Mouse (Mus musculus): Measurements from ENCODE around the gene Ccnyl1. TPM values are rescaled to one million over a fixed set of nuclear protein-coding genes. Genes with fewer than 3 reads are reported as not detected.

The Ccnyl1 gene
- 47.6 and 81.3 TPM in 2 replicates for polyA plus RNA-seq (2012)

DNA sequence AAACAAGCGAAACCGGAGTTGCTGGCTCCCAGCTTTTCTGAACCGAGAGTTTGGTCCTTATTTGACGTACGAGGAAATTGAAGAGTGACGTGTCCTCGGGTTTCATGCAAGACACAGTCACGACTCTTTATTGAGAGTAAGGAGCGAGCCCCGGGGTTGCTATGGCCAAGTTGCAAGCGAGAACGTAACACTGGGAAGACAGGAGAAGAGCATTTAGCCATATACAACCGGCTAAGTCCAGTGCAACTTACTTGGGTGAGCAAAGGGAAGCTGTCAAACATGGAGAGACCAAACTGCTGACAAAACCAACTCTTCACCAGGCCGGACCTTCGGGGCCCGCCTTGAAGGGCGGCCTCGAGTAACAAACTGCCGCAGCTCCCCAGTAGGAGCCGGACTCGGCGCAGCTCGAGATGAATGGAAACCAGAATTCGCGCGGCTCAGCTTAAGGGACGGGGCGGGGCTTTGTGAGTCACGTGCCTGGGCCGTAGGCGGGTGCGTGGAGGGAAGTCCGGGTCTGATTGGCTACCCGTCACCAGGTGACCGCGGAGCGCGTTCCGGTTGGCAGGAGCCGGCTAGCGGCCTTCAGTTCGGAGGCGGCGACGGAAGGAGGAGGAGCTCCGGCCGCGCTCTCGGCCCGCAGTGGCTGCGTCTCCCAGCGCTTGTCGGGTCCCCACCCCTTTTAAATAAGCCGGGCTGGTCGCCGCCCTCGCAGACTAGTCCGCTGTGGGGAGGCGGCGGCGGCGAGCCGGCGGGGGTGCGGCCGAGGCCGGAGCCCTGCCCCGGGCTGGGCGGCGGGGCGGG, at the start of gene Ccnyl1:
Gene Ccnyl1 (plus strand): TSS at position 243 of the 801 bp plus-strand sequence.
- no peak for TF ChIP-seq GATA1 (IDR thresholded peaks at IDR 0.05; ENCODE audit: low read length)

DNA sequence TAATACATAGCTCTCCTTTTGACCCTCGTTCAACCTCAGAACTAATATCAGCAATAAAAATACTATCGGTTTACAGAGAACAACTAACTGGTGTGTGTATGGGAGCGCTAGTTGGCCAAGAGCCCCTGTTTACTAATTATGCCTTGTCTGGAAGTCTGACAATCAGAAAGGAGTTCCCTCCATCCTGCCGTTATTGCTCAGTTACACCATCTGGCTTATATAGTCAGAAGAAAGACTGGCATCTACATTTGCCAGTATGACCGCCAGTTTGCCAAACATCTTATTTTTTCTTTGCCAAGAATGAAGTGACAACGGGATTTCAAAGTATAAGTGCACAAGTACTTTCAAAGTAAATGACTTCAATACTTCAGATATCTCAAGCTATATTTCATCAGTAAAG, 49.2 kb upstream of the Ccnyl1 start:
- TF ChIP-seq GATA1 (IDR thresholded peaks at IDR 0.05; ENCODE audit: low read length): no peak

DNA sequence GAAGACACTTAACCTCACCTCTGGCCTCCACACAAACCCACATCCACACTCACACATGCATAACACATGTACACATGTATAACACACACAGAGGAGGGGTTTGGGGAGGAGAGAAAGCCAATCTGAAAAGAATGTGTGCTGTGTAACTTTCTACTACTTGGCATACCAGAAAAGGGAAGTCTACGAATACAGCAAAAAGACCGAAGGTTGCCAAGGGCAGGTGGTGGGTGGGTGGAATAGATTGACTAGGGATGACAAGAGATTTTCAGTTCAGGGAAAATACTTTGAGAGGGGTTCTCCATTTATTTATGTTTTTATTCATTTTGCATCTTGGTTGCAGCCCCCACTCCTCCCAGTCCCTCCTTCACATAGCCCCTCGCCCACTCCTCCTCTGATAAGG, 45.7 kb upstream of the Ccnyl1 start:
- TF ChIP-seq GATA1 (IDR thresholded peaks at IDR 0.05; ENCODE audit: low read length): no peak

DNA sequence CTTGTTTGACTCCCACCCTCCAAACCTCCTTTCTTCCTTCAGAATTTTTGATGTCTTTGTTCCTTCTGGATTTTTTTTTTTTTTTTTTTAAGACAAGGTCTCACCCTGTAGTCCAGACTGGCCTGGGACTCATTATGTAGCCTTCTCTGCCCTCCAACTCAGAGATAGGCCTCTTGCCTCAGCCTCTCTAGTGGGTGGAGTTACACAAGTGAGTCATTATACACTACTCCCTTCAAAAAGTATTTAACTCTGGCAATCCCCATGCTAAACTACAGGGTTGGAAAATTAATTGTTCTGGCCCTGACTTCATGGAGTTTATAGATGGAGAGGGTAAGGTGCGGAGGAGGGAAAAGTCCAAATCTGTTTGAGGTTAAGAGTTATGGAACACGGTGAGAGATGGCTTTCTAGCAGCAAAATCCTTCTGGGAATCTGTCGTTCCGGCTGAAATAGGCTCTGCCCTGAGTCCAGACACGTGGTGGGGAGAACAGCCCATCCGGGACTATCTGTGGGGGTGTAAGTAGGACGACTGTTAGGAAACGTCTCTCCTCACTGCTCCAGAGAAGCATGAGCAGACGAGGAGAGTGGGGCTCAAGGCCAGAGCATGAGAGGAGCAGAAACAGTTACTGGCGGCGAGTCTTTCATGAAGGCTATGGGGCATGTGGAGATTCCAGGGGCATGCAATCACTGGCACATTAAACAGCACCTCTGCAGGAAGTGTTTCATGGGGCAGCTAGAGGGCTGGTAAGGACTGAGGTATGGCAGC, 40.7 kb upstream of the Ccnyl1 start:
- TF ChIP-seq GATA1 (IDR thresholded peaks at IDR 0.05; ENCODE audit: low read length): no peak

DNA sequence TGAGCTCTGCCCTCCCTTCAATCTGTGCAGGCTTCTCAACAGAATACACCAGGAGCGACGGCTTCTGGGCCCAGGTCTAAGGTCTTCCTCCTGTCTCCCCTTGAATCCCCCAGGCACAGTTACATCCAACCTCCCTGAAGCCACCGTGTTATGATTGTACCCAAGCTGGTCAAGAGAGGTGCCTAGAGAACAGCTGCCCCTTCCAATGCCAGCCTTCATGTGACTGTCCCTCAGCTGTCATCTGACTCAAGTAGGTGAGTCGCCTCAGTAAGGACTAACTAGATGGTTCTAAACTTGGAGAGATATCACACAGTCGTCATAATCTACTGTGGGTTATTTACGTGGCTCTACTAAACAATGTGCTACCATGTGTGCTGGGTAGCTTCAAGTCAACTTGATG, 36.6 kb upstream of the Ccnyl1 start:
- TF ChIP-seq GATA1 (IDR thresholded peaks at IDR 0.05; ENCODE audit: low read length): no peak

DNA sequence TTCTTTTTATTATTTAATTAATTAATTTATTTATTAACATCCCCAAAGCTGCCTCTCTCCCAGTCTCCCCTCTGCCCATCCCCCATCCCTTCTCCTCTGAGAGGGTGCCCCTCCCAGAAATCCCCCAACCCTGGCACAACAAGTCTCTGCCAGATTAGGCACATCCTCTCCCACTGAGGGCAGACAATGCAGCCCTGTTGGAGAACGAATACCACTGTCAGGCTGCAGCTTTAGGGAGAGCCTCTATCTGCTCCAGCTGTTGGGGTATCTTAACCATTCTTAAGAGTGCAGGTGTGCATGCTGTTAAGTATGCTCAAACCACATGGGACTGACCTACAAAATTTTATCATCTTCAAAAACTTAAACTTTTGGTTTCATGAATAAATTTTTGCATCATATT, 34.8 kb upstream of the Ccnyl1 start:
- no peak for TF ChIP-seq GATA1 (IDR thresholded peaks at IDR 0.05; ENCODE audit: low read length)

DNA sequence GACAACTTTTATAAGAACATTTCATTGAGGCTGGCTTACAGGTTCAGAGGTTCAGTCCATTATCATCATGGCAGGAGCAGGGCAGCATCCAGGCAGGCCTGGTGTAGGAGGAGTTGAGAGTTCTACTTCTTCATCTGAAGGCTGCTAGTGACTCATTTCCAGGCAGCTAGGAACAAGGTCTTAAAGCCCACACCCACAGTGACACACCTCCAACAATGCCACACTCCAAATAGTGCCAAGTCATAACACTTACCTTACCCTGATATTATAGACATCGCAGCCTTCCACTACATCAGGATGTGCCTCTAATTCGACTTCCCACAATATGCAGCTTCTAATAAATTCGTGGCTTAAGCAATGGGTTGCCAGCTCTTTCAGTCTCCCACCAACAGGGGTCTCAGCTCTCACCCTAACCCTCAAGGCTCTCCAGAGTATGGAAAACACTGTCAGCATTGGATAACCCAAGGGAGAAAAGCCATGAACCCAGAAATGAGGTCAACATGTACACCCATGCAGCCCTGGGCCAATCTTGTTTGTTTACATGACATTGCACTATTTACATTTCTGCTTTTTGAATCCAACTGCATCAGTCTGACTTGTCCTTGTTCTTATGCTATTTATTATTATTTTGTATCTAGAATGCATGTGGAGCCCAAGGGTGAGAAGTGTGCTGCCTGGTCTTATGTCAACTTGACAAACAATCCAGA, 33.7 kb upstream of the Ccnyl1 start:
- no peak for TF ChIP-seq GATA1 (IDR thresholded peaks at IDR 0.05; ENCODE audit: low read length)

DNA sequence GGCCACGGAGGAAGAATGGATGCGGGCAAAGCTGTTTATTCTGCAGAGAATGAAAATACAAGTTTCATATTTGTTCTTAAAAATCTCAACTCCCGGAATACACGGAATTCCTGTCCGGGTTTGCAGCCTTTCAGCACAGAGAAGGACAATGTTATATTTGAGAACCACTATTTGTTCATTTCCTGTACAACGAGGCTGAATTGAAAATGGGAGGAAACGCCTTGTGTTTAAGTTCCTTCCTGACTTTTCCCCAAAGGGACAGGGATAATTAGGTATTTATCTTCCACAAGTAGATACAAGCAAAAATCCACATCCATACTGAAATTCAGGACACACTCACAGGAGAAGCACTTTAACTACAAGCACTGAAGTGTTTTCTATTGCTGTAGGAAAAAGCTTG, 31.4 kb upstream of the Ccnyl1 start:
- no peak for TF ChIP-seq GATA1 (IDR thresholded peaks at IDR 0.05; ENCODE audit: low read length)

DNA sequence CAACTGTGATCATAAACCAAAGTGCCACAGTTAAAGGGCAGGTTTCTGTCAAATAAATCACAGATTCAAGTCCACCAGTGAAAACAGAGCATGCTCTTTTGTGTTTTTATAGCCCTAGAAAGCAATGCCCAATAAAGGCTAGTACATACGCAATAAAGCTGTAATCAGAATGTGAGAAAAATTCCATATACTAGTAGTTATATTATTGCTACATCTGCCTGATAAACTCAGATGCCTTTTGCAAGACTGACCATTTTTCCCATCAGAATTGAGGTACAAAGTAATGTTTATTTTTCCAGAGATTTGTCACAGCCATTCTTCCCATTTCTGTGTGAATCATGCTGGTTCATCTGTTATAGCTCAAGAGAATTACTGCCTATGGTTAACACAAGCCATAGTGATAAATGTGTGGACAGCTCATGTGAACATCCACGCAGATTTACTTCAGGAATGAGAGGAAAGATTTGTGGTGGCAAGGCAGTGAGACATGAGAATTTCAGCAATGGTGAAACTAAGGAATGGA, 23.1 kb upstream of the Ccnyl1 start:
- TF ChIP-seq GATA1 (IDR thresholded peaks at IDR 0.05; ENCODE audit: low read length): no peak

DNA sequence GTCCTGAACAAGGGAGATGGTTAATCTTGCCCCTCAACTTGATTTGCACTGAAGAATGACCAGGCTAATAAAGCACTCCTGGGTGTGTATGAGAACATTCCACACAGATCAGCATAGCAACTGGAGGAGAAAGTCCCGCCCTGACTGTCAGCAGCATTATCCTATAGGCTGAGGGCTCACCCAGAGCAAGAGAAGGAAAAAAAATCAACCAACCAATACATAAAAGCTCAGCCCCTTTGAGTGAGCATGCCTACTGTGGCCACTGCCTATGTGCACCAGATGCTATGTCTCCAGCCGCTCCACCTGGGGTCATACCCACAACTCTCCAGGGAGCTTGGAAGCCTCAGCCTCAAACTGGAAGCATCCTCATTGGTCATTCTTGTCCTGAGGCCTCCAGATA, 20.8 kb upstream of the Ccnyl1 start:
- TF ChIP-seq GATA1 (IDR thresholded peaks at IDR 0.05; ENCODE audit: low read length): no peak

DNA sequence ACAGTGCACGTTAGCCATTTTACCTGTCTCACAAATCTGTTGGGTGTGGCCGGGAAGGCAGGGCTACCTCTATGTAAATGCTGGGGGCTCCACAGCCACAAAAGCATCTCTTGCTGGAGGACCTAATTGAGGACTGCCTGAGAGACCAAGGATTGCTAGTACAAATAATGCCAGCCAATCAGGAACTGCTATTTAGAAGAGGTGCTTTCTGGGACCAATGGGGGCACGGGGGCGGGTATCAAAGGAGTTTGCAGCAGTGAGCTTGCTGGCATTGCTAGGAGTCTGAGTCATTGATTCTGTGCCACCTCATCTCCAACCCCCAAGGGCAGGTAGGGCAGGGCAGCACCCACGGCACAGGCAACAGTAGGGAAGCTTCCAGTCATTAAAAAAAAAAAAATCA, 16.3 kb upstream of the Ccnyl1 start:
- TF ChIP-seq GATA1 (IDR thresholded peaks at IDR 0.05; ENCODE audit: low read length): no peak

DNA sequence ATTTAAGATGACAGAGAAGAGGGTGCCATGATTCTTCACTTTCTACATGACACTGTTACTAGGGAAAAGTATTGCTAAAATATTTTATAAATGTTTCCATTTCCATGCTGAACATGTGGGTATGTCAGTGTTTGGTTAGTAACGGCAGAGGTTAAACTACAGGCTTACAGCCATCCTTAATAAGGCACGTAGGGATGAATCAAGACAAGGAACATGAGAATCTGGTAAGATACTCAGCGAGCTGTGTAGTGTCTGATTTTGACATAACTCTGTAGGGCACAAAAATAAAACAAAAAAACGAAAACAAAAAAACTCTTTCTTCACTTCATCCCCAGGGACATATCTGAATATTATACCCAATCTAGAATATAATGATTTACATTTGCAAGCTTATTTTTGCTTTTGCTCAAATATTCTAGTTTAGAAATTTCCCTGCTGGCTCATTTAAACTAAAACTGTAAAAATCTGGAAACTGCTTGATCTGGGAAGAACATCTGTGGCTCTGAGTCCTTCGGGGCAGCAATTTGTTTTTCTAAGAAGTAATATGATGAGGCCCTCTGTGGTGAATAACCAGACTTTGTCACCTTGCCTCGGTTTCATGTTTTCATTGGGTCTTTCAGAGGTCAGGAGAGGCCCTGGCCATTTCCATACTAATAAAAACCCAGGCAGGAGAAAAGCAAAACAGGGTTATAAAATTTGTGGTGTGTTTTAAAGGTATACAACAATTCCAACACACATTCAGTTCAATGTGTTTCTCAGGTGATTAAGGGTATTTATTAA, 14.0 kb upstream of the Ccnyl1 start:
- TF ChIP-seq GATA1 (IDR thresholded peaks at IDR 0.05; ENCODE audit: low read length): no peak

DNA sequence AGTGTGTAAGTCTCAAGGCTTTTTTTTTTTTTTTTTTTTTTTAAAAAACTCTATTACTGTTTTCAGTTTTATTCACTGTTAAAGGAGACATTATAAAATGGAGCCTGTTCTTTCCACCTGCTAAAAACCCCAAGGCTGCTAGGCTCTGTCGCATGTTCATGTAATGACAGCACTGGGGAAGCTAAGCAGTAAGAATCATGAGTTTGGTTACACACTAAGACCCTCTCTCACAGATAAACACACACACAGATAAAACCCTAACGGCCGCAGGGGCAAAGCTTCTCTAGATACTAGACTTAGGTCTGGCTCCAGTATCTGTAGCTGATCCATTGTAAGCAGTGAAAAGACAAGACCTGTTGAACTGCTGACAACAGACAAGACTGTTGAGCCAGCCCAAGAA, 8.8 kb upstream of the Ccnyl1 start:
- no peak for TF ChIP-seq GATA1 (IDR thresholded peaks at IDR 0.05; ENCODE audit: low read length)

DNA sequence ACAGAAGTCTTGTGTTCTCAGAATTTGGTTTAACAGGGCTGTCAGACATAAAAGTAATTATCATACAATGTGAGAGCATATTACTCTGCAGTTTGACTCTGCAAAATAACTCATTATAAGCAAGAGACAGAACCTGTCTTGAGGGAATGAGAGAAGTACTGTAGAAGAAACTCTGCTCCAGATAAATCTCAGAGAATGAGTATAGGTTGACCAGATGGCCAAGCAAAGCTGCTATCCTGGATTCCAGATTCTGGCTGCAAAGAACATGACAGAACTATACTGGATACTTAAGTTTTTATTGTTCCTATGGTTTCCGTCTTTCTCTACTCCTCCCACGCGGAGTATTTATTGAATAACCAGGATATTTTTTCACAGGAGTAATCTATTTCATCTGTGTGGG, 7.2 kb upstream of the Ccnyl1 start:
- TF ChIP-seq GATA1 (IDR thresholded peaks at IDR 0.05; ENCODE audit: low read length): no peak

DNA sequence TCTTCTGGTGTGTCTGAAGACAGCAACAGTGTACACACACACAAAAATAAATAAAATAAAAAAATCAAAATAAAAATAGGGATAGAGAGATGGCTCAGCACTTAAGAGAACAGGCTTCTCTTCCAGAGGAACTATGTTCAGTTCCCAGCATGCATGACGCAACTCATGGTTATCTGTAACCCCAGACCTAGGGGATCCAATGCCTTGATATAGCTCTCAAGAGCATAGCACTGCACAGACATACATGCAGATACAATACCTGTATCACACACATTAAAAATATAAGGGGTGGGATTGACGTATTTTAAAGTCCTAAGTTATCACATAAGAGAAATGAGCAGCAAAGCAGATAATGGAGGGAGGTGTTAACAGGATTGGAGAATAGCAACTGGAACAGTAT, 5.8 kb upstream of the Ccnyl1 start:
- TF ChIP-seq GATA1 (IDR thresholded peaks at IDR 0.05; ENCODE audit: low read length): no peak

Data from G1E-ER4 (cell line).